Mouse (Mus musculus): ENCODE results near the gene Cdc25a. TPM values are rescaled to one million over a fixed set of nuclear protein-coding genes. Genes with fewer than 3 reads are reported as not detected.

Cdc25a gene
- polyA plus RNA-seq, 1 experiment: 6.1 TPM

DNA sequence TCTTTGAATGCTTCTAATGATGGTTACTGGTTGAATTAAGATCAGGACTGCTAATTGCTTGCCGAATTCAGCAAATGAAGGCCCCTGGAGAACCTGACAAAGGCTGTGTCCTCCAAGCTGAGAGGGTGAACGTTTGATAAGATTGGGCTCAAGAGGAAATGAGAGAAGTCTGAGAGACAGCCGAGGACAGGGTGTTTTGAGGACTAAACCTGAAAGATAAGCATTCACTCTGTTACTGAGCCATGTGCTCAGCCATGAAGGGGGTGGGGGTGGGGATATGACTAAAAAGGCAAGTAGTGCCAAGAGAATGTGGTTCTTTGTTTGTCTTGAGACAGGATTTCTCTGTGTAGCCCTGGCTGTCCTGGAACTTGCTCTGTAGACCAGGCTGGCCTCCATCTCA lies 12.3 kb upstream of the Cdc25a start:
- no peaks in the 10 kb centered on the region for H3K36me3 ChIP-seq (ENCODE audit: control insufficient read depth, insufficient read depth)
- no peak overlapping the region for H3K4me3 ChIP-seq
- TF ChIP-seq POLR2A (IDR thresholded peaks at IDR 0.05; ENCODE audit: insufficient read length, low read depth): no peak
- no peaks in the 10 kb centered on the region for H3K79me2 ChIP-seq (ENCODE audit: control insufficient read depth, insufficient read depth)
- H3ac ChIP-seq (ENCODE audit: control insufficient read depth, insufficient read length): no peak overlapping the region
- peak overlapping the region; percentile 92 for H3K4me2 ChIP-seq (ENCODE audit: low read depth)
- H3K27me3 ChIP-seq (ENCODE audit: control insufficient read depth, insufficient read depth, insufficient read length): peaks cover 5% of the 10 kb centered on the region

- TF ChIP-seq POLR2AphosphoS2 (IDR thresholded peaks at IDR 0.05; ENCODE audit: insufficient read length, low read depth): no peak
- TF ChIP-seq TCF3 (IDR thresholded peaks at IDR 0.05; ENCODE audit: insufficient read length, low read depth): no peak
- TF ChIP-seq E2F4 (IDR thresholded peaks at IDR 0.05; ENCODE audit: insufficient read depth): no peak
- no peak for TF ChIP-seq TCF12 (IDR thresholded peaks at IDR 0.05; ENCODE audit: insufficient read depth, poor library complexity, severe bottlenecking)
- no peak for TF ChIP-seq MYOD1 (IDR thresholded peaks at IDR 0.05; ENCODE audit: control insufficient read depth in 1 of 3, insufficient read length in 2 of 3, low read depth in 2 of 3)
- no peak for TF ChIP-seq SRF (IDR thresholded peaks at IDR 0.05; ENCODE audit: control insufficient read depth, insufficient read length, low read depth)
- no peak for TF ChIP-seq MYOG (IDR thresholded peaks at IDR 0.05; ENCODE audit: control insufficient read depth in 1 of 3, insufficient read depth in 1 of 3, insufficient read length in 2 of 3, low read depth in 2 of 3)
- no peak for TF ChIP-seq POLR2A (IDR thresholded peaks at IDR 0.05; ENCODE audit: insufficient read length, low read depth)
- no peak for TF ChIP-seq CEBPB (IDR thresholded peaks at IDR 0.05; ENCODE audit: insufficient read depth, poor library complexity, severe bottlenecking)
- TF ChIP-seq MAX (IDR thresholded peaks at IDR 0.05; ENCODE audit: low read depth): no peak
- H3ac ChIP-seq (ENCODE audit: control insufficient read depth, insufficient read length): no peak overlapping the region
- H3K4me2 ChIP-seq (ENCODE audit: low read depth): no peak overlapping the region
- H3K79me2 ChIP-seq (ENCODE audit: control insufficient read depth, insufficient read depth): no peaks in the 10 kb centered on the region
- no peaks in the 10 kb centered on the region for H3K27me3 ChIP-seq (ENCODE audit: control insufficient read depth, insufficient read depth, insufficient read length)
- no peak overlapping the region for H3K4me3 ChIP-seq
- no peaks in the 10 kb centered on the region for H3K36me3 ChIP-seq (ENCODE audit: control insufficient read depth, insufficient read depth)
Measured at GRCm38 (mm10) chr9:109866218-109866617, 9.2 kb upstream of the Cdc25a start.

GRCm38 (mm10) chr9:109870983-109871572 lies 4.3 kb upstream of the Cdc25a start:
- Histone ChIP-seq H3K36me3 (ENCODE audit: control insufficient read depth, insufficient read depth) (no peaks in the 10 kb centered on the region), H3K27me3 (ENCODE audit: control insufficient read depth, insufficient read depth, insufficient read length) (no peaks in the 10 kb centered on the region), H3ac (ENCODE audit: control insufficient read depth, insufficient read length) (no peak overlapping the region), H3K4me2 (ENCODE audit: low read depth) (no peak overlapping the region), H3K79me2 (ENCODE audit: control insufficient read depth, insufficient read depth) (peaks cover 2% of the 10 kb centered on the region), H3K4me3 (no peak overlapping the region)
- TF ChIP-seq TCF12 (IDR thresholded peaks at IDR 0.05; ENCODE audit: insufficient read depth, poor library complexity, severe bottlenecking): no peak
- no peak for TF ChIP-seq MYOG (IDR thresholded peaks at IDR 0.05; ENCODE audit: control insufficient read depth in 1 of 3, insufficient read depth in 1 of 3, insufficient read length in 2 of 3, low read depth in 2 of 3)
- no peak for TF ChIP-seq TCF3 (IDR thresholded peaks at IDR 0.05; ENCODE audit: insufficient read length, low read depth)
- no peak for TF ChIP-seq MAX (IDR thresholded peaks at IDR 0.05; ENCODE audit: low read depth)
- TF ChIP-seq USF1 (IDR thresholded peaks at IDR 0.05; ENCODE audit: low read depth): no peak
- TF ChIP-seq REST (IDR thresholded peaks at IDR 0.05; ENCODE audit: insufficient read depth, insufficient read length): no peak
- TF ChIP-seq MYOD1 (IDR thresholded peaks at IDR 0.05; ENCODE audit: control insufficient read depth in 1 of 3, insufficient read length in 2 of 3, low read depth in 2 of 3): no peak
- TF ChIP-seq POLR2A (IDR thresholded peaks at IDR 0.05; ENCODE audit: insufficient read length, low read depth): no peak
- TF ChIP-seq E2F4 (IDR thresholded peaks at IDR 0.05; ENCODE audit: insufficient read depth): no peak
- TF ChIP-seq SRF (IDR thresholded peaks at IDR 0.05; ENCODE audit: control insufficient read depth, insufficient read length, low read depth): no peak
- no peak for TF ChIP-seq CEBPB (IDR thresholded peaks at IDR 0.05; ENCODE audit: insufficient read depth, poor library complexity, severe bottlenecking)
- TF ChIP-seq POLR2AphosphoS2 (IDR thresholded peaks at IDR 0.05; ENCODE audit: insufficient read length, low read depth): no peak

- Histone ChIP-seq H3K27me3 (ENCODE audit: control insufficient read depth, insufficient read depth, insufficient read length) (no peaks in the 10 kb centered on the region), H3K79me2 (ENCODE audit: control insufficient read depth, insufficient read depth) (peaks cover 35% of the 10 kb centered on the region), H3ac (ENCODE audit: control insufficient read depth, insufficient read length) (peak overlapping the region; percentile 58), H3K4me3 (peak overlapping the region; percentile 85), H3K4me2 (ENCODE audit: low read depth) (peak overlapping the region; percentile 90), H3K36me3 (ENCODE audit: control insufficient read depth, insufficient read depth) (peaks cover 23% of the 10 kb centered on the region)
- no peak for TF ChIP-seq E2F4 (IDR thresholded peaks at IDR 0.05; ENCODE audit: insufficient read depth)
- TF ChIP-seq REST (IDR thresholded peaks at IDR 0.05; ENCODE audit: insufficient read depth, insufficient read length): no peak
- TF ChIP-seq MYOG (IDR thresholded peaks at IDR 0.05; ENCODE audit: control insufficient read depth in 1 of 3, insufficient read depth in 1 of 3, insufficient read length in 2 of 3, low read depth in 2 of 3): peak in 1 of 3 experiments; percentile 31
- no peak for TF ChIP-seq SRF (IDR thresholded peaks at IDR 0.05; ENCODE audit: control insufficient read depth, insufficient read length, low read depth)
- TF ChIP-seq MYOD1 (IDR thresholded peaks at IDR 0.05; ENCODE audit: control insufficient read depth in 1 of 3, insufficient read length in 2 of 3, low read depth in 2 of 3): peak in 1 of 3 experiments; percentile 40
- TF ChIP-seq POLR2A (IDR thresholded peaks at IDR 0.05; ENCODE audit: insufficient read length, low read depth): peak; percentile 54
- no peak for TF ChIP-seq USF1 (IDR thresholded peaks at IDR 0.05; ENCODE audit: low read depth)
- no peak for TF ChIP-seq CEBPB (IDR thresholded peaks at IDR 0.05; ENCODE audit: insufficient read depth, poor library complexity, severe bottlenecking)
- TF ChIP-seq POLR2AphosphoS2 (IDR thresholded peaks at IDR 0.05; ENCODE audit: insufficient read length, low read depth): peak; percentile 34
Measured at GRCm38 (mm10) chr9:109875695-109876601, 569 bp downstream of the Cdc25a start.
